Mouse (Mus musculus) neural tube, embryonic 11.5 days (tissue): Measurements from ENCODE around the gene Scn4a. TPM values are rescaled to one million over a fixed set of nuclear protein-coding genes. Genes with fewer than 3 reads are reported as not detected.
"Not testable (repeated sequence)": the region's sequence is repeated elsewhere in the genome, so short reads cannot be mapped to it uniquely, and the experiment has no call there.

Experiments used
- ATAC-seq: fragments of 200-750 bp; cut with Nextera tagmentation; 2 replicates; pipeline ENCODE4 v1.8.0; 2017; ENCODE audit warnings: moderate number of reproducible peaks, mild to moderate bottlenecking, moderate TSS enrichment, moderate library complexity; ENCODE audit not compliant: insufficient read depth, low FRiP score, low TSS enrichment
- DNase-seq: peaks from one replicate; pipeline ENCODE4 v3.0.0-alpha.2; 2015; ENCODE audit warnings: low spot score
- H3K27ac ChIP-seq: fragments of 300-500 bp; sonication (generic); 2 replicates; pipeline ENCODE4 v1.5.1; 2014; ENCODE audit warnings: low read depth, mild to moderate bottlenecking, low read length
- H3K27me3 ChIP-seq: fragments of 300-500 bp; sonication (generic); 2 replicates; pipeline ENCODE4 v1.6.1; 2014; ENCODE audit warnings: mild to moderate bottlenecking, low read length, mixed read lengths; ENCODE audit not compliant: control insufficient read depth, insufficient read depth
- H3K36me3 ChIP-seq: fragments of 300-500 bp; sonication (generic); 2 replicates; pipeline ENCODE4 v1.6.1; 2014; ENCODE audit warnings: mild to moderate bottlenecking, low read length, moderate library complexity, mixed read lengths; ENCODE audit not compliant: control insufficient read depth, insufficient read depth
- H3K4me1 ChIP-seq: fragments of 300-500 bp; sonication (generic); 2 replicates; pipeline ENCODE4 v1.6.1; 2014; ENCODE audit warnings: low read length, mixed read lengths; ENCODE audit not compliant: control insufficient read depth, insufficient read depth
- H3K4me2 ChIP-seq: fragments of 300-500 bp; sonication (generic); 2 replicates; pipeline ENCODE4 v1.6.1; 2014; ENCODE audit warnings: low read depth, mild to moderate bottlenecking, moderate library complexity
- H3K4me3 ChIP-seq: fragments of 300-500 bp; sonication (generic); 2 replicates; pipeline ENCODE4 v1.5.1; 2014; ENCODE audit warnings: low read depth, low read length
- H3K9ac ChIP-seq: fragments of 300-500 bp; sonication (generic); 2 replicates; pipeline ENCODE4 v1.6.1; 2014; ENCODE audit warnings: mild to moderate bottlenecking, low read length
- H3K9me3 ChIP-seq: fragments of 300-500 bp; sonication (generic); 2 replicates; pipeline ENCODE4 v1.6.1; 2016; ENCODE audit warnings: low read length; ENCODE audit not compliant: control insufficient read depth
- WGBS: fragments of 180-500 bp; shearing (Covaris S2); extraction: QIAGEN DNeasy Blood & Tissue Kit; methylation state at CpG from one replicate; pipeline ENCODE4 v1.1.7; 2014; 5-methylcytosine and 5-hydroxymethylcytosine counted together
- polyA plus RNA-seq: library from polyadenylated mRNA; unstranded; fragments of >200 nt; fragmentation: Nextera tagmentation; extraction: Ambion mirVana; gene quantifications from 2 replicates; pipeline ENCODE4 v1.2.1, GENCODE M21; 2014

The Scn4a gene
- polyA plus RNA-seq = 0.04 and 0.07 TPM in 2 replicates

DNA sequence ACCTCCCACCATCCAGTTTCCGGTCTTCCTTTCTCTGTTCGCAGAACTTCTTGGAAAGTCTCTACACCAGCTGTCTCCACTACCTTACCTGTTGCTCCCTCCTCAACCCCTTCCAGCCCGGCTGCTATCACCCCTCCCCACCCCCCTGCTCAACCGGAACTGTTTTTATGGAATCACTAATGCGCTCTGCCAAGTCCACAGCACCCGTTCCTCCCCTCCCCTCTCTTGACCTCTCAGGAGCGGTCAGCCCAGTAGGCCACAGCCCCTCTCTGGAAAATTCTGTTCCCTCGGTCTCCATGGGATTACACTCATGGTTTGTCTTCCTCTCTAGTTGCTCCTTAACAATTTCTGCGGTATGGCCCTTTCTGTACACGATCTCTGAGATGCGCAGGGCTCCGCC, at the start of gene Scn4a:
TSS of gene Scn4a (minus strand) at position 101 of the 400 bp plus-strand sequence.
- Histone ChIP-seq H3K4me3 (no peak within 1 kb of the TSS), H3K9me3 (no peaks in the 10 kb centered on the region), H3K4me2 (no peak within 1 kb of the TSS), H3K27ac (no peak within 1 kb of the TSS), H3K9ac (no peak within 1 kb of the TSS), H3K4me1 (no peaks in the 10 kb centered on the region), H3K36me3 (no peaks in the 10 kb centered on the region), H3K27me3 (no peaks in the 10 kb centered on the region)
- DNase-seq (no peak), ATAC-seq (no peak)
- WGBS = 87% methylated on average over 12 of the region's 12 CpGs

DNA sequence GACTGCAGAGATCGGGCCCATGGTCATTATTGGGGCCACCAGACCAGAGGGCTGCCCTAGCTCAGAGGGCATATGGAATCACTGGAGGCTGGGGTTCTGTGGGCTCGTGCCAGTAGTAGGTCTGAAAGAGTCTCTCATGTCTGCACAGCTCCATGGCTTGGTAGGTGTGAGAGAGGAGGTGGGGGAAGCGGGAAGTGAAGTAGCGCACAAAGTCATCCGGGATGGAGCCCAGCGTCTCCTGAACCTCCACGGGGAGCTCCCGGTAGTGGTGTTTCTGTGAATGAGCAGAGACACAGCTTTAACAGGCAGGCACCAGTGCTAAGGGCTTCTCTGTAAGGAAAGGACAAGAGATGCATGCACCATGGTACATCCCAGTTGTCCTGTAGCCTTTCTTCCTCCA, 45.4 kb upstream of the Scn4a start:
- H3K4me3 ChIP-seq = no peak overlapping the region
- H3K27me3 ChIP-seq = no peaks in the 10 kb centered on the region
- peaks cover 4% of the 10 kb centered on the region for H3K36me3 ChIP-seq
- H3K9me3 ChIP-seq = no peaks in the 10 kb centered on the region
- no peaks in the 10 kb centered on the region for H3K4me1 ChIP-seq
- no peak overlapping the region for H3K9ac ChIP-seq
- DNase-seq (no peak), ATAC-seq (no peak)
- H3K4me2 ChIP-seq = no peak overlapping the region
- H3K27ac ChIP-seq = no peak overlapping the region
- 96% methylated on average over 8 of the region's 8 CpGs for WGBS

DNA sequence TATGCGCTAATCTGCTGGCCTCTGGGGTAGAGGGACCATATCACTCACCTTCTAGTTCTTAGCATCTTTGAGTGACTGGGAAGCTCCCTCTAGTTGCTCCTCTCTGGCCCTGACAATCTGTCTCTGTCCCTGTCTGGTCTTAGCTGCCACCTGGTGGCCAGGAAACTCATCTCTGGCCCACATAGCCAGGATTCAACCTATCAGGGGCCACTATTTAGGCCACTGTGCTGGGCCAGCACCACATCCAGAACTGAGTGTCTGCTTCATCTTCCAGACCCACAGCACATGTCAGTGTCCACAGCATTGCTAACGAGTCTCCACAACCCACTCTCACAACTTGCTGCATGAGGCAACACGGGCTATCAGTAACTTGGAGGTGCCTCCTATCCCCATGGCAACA, 44.6 kb upstream of the Scn4a start:
- 86% methylated on average over 3 of the region's 3 CpGs for WGBS

DNA sequence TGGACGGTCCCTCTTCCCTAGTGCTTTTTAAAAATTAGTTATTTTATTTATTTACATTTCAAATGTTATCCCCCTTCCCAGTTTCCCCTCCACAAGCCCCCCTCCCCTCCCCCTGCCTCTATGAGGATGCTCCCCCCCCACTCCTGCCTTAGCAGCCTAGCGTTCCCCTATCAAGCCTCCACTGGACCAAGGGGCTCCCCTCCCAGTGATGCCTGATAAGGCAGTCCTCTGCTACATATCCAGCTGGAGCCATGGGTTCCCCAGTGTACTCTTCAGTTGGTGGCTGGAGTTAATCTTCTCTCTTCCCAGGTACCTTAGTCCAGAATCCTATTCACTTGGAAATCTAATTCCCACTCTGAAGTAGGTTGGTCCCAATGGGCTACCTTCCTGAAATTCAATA, 41.0 kb upstream of the Scn4a start:
- H3K4me1 ChIP-seq, H3K27me3 ChIP-seq, H3K4me3 ChIP-seq, H3K9me3 ChIP-seq, H3K9ac ChIP-seq, DNase-seq, H3K27ac ChIP-seq, H3K36me3 ChIP-seq, H3K4me2 ChIP-seq, ATAC-seq: not testable (repeated sequence)
- 93% methylated on average over 2 of the region's 2 CpGs for WGBS

More for the DNA sequence above, 44.6 kb upstream of the Scn4a start:
- H3K4me2 ChIP-seq = no peak overlapping the region
- H3K36me3 ChIP-seq = peaks cover 4% of the 10 kb centered on the region
- ATAC-seq = no peak
- no peaks in the 10 kb centered on the region for H3K4me1 ChIP-seq
- no peak overlapping the region for H3K9ac ChIP-seq
- H3K4me3 ChIP-seq = no peak overlapping the region
- no peaks in the 10 kb centered on the region for H3K27me3 ChIP-seq
- H3K9me3 ChIP-seq = no peaks in the 10 kb centered on the region
- no peak for DNase-seq
- no peak overlapping the region for H3K27ac ChIP-seq

DNA sequence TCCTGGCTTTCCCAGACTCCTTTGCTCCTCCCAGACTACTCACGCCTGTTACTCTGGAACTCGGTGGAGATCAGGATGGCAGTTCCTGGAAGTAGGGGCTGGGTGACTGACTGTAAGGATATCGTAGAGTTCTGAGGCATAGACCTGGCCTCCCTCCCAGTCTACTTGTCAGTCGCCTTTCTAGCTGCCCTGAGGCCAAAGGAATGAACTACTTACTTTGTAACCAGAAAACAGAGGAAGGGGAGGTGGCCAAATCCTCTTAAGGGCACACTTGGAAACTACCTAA, 40.2 kb upstream of the Scn4a start:
- WGBS = 75% methylated on average over 4 of the region's 4 CpGs
- H3K27ac ChIP-seq = no peak overlapping the region
- ATAC-seq (no peak), DNase-seq (no peak)
- no peak overlapping the region for H3K9ac ChIP-seq
- no peak overlapping the region for H3K4me2 ChIP-seq
- H3K36me3 ChIP-seq = no peaks in the 10 kb centered on the region; the same call in 1 of the 2 replicates
- H3K4me1 ChIP-seq = no peaks in the 10 kb centered on the region
- no peaks in the 10 kb centered on the region for H3K27me3 ChIP-seq
- H3K9me3 ChIP-seq = no peaks in the 10 kb centered on the region
- no peak overlapping the region for H3K4me3 ChIP-seq

DNA sequence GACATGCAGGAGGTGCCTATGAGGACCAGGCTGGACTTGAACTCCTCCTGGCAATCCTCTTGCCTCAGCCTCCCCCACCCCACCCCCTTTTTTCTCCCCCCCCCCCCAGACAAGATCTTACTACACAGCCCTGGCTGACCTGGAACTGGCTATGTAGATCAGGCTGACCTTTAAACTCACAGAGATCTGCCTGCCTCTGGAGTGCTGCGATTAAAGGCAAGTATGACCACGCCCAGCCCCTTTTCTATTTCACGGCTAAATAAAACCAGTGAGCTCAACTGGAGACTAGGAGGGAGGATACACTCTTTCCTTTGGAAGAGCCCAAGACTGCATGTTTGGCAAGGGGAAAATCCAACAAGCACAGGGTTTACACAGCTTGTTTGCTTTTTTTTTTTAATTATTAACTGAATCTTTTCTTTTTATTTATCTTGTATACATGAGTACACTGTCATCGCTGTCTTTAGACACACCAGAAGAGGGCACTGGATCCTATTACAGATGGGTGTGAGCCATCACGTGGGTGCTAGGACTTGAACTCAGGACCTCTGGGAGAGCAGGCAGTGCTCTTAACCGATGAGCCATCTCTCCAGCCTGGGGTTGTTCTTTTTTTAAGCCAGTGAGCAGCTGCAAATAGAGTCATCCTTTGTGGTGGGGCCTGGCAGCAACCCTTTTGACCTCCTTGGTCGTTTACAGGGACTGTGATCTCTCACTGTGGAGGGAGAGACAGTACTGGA, 39.7 kb upstream of the Scn4a start:
- Histone ChIP-seq H3K27me3 (no peaks in the 10 kb centered on the region), H3K9me3 (no peaks in the 10 kb centered on the region), H3K36me3 (no peaks in the 10 kb centered on the region; the same call in 1 of the 2 replicates), H3K4me2 (no peak overlapping the region), H3K4me3 (no peak overlapping the region), H3K4me1 (no peaks in the 10 kb centered on the region), H3K9ac (no peak overlapping the region), H3K27ac (no peak overlapping the region)
- 71% methylated on average over 7 of the region's 7 CpGs for WGBS
- ATAC-seq (no peak), DNase-seq (no peak)

DNA sequence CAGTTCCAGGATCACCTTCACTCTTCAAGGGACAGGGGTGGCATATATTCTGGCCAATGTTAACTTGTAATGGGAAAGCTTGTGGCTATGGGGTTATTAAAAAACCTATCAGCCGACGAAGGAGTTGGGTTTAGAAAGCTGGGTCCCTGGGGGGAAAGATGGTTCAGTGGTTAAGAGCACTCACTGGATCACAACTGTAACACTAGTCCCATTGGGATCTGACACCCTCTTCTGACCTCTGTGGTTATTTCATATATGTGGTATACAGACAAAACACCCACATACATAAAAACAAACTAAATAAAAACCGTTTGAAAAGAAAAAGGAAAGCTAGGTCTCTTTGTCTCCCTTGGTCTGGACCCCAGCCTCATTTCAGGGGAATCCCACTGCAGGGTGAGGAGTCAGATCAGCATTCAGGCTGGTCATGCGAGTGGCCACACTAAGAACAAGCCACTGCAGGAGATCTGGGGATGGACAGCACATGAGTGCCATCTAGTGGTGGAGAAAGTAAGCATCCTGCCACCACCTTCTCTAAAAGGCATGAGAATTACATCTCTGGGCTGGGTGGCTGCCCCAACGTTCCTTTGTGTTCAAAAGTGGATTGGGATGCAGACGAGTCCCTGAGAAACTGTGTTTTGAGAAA, 38.6 kb upstream of the Scn4a start:
- no peak overlapping the region for H3K4me3 ChIP-seq
- DNase-seq (peak; percentile 71), ATAC-seq (no peak; the same call in 1 of the 2 replicates)
- H3K9me3 ChIP-seq = no peaks in the 10 kb centered on the region
- WGBS = 34% methylated on average over 6 of the region's 6 CpGs
- no peaks in the 10 kb centered on the region; the same call in 1 of the 2 replicates for H3K36me3 ChIP-seq
- no peak overlapping the region for H3K4me2 ChIP-seq
- no peaks in the 10 kb centered on the region for H3K4me1 ChIP-seq
- no peak overlapping the region for H3K27ac ChIP-seq
- H3K9ac ChIP-seq = no peak overlapping the region
- no peaks in the 10 kb centered on the region for H3K27me3 ChIP-seq

DNA sequence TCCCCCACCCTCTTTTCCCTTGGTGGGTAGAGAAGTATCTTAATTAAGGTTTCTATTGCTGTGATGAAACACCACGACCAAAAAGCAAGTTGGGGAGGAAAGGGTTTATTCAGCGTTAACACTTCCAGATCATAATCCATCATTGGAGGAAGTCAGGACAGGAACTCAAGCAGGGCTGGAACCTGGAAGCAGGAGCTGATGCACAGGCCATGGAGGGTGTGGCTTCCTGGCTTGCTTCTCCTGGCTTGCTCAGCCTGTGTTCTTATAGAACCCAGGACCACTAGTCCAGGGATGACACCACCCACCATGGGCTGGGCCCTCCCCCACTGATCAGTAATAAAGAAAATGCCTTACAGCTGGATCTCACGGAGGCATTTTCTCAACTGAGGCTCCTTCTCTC, 37.7 kb upstream of the Scn4a start:
- Histone ChIP-seq H3K9ac (no peak overlapping the region), H3K27ac (no peak overlapping the region), H3K9me3 (no peaks in the 10 kb centered on the region), H3K4me3 (no peak overlapping the region), H3K4me1 (no peaks in the 10 kb centered on the region), H3K27me3 (no peaks in the 10 kb centered on the region), H3K4me2 (no peak overlapping the region), H3K36me3 (no peaks in the 10 kb centered on the region)
- WGBS = 67% methylated on average over 3 of the region's 3 CpGs
- ATAC-seq = no peak
- no peak for DNase-seq

DNA sequence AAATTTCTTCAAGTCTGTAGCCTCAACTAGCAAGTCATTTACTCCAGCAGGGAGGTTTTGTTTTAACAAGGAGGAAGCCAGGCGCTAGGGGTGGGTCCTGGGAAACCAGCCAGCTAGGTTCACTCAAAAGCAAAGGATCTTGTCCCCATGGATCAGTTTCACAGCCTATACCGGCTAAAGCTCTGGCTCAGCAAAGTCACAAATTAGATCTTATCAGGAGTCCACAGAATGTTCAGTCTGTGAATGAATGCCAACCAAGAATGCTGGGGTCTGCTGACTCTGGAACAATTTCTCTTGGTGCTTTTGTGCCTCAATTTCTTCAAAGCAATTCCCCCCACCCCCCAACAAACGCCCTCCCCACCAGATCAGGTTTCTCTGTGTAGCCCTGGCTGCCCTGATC, 36.5 kb upstream of the Scn4a start:
- no peak for DNase-seq
- Histone ChIP-seq H3K9me3 (no peaks in the 10 kb centered on the region), H3K36me3 (no peaks in the 10 kb centered on the region), H3K4me2 (no peak overlapping the region), H3K27ac (no peak overlapping the region), H3K27me3 (no peaks in the 10 kb centered on the region), H3K4me3 (no peak overlapping the region), H3K9ac (no peak overlapping the region), H3K4me1 (no peaks in the 10 kb centered on the region)
- WGBS = 43% methylated on average over 3 of the region's 3 CpGs
- ATAC-seq = no peak
